Mouse (Mus musculus) stomach, embryonic 16.5 days (tissue): ENCODE measurements around the gene Gm49776. TPM values are rescaled to one million over a fixed set of nuclear protein-coding genes. Genes with fewer than 3 reads are reported as not detected.

Experiments used
- ATAC-seq: fragments of 200-750 bp; cut with Nextera tagmentation; 2 replicates; pipeline ENCODE4 v1.8.0; 2017; ENCODE audit warnings: moderate number of reproducible peaks, moderate TSS enrichment; ENCODE audit not compliant: insufficient read depth, low FRiP score
- H3K27ac ChIP-seq: fragments of 300-500 bp; sonication (generic); 2 replicates; pipeline ENCODE4 v1.5.1; 2014; ENCODE audit warnings: low read length
- H3K27me3 ChIP-seq: fragments of 300-500 bp; sonication (generic); 2 replicates; pipeline ENCODE4 v1.6.1; 2014; ENCODE audit warnings: low read length, control low read depth, mixed read lengths; ENCODE audit not compliant: control insufficient read depth, insufficient read depth
- H3K36me3 ChIP-seq: fragments of 300-500 bp; sonication (generic); 2 replicates; pipeline ENCODE4 v1.6.1; 2014; ENCODE audit warnings: low read length; ENCODE audit not compliant: control insufficient read depth, insufficient read depth
- H3K4me1 ChIP-seq: fragments of 300-500 bp; sonication (generic); 2 replicates; pipeline ENCODE4 v1.6.1; 2014; ENCODE audit warnings: low read length, control low read depth, mixed read lengths; ENCODE audit not compliant: control insufficient read depth, insufficient read depth
- H3K4me2 ChIP-seq: fragments of 300-500 bp; sonication (generic); 2 replicates; pipeline ENCODE4 v1.6.1; 2014; ENCODE audit warnings: low read depth, low read length, mixed read lengths
- H3K4me3 ChIP-seq: fragments of 300-500 bp; sonication (generic); replicated peaks from 2 replicates; pipeline ENCODE4 v1.5.1; 2014; ENCODE audit warnings: mild to moderate bottlenecking, low read length
- H3K9ac ChIP-seq: fragments of 300-500 bp; sonication (generic); 2 replicates; pipeline ENCODE4 v1.6.1; 2014; ENCODE audit warnings: low read length
- H3K9me3 ChIP-seq: fragments of 300-500 bp; sonication (generic); replicated peaks from 2 replicates; pipeline ENCODE4 v1.6.1; 2016; ENCODE audit warnings: low read length, control low read depth; ENCODE audit not compliant: control insufficient read depth
- WGBS: fragments of 180-500 bp; shearing (Covaris S2); extraction: QIAGEN DNeasy Blood & Tissue Kit; methylation state at CpG from one replicate; pipeline ENCODE4 v1.1.7; 2014; 5-methylcytosine and 5-hydroxymethylcytosine counted together
- polyA plus RNA-seq: library from polyadenylated mRNA; unstranded; fragments of >200 nt; fragmentation: Nextera tagmentation; extraction: Ambion mirVana; gene quantifications from 2 replicates; pipeline ENCODE4 v1.2.1, GENCODE M21; 2015

Gene Gm49776
- polyA plus RNA-seq, 1 experiment from 2014 or later, result not detected

GRCm38 (mm10) chr16:18236676-18237501 is 21.2 kb downstream of the Gm49776 start:
- Histone ChIP-seq H3K27ac (no peak overlapping the region), H3K9ac (peak overlapping the region; percentile 92; the same call in 1 of the 2 replicates), H3K4me1 (peaks cover 18% of the 10 kb centered on the region), H3K4me3 (no peak overlapping the region), H3K9me3 (no peaks in the 10 kb centered on the region), H3K4me2 (0 out of 2 replicates have a peak overlapping the region, but pooled peaks have one; percentile 77), H3K27me3 (no peaks in the 10 kb centered on the region), H3K36me3 (peaks cover 16% of the 10 kb centered on the region; the same call in 1 of the 2 replicates)
- WGBS, result 71% methylated on average over 7 of the region's 7 CpGs
- no peak for ATAC-seq

- Histone ChIP-seq H3K27me3 (no peaks in the 10 kb centered on the region), H3K4me2 (peak overlapping the region; percentile 77), H3K4me1 (peaks cover 20% of the 10 kb centered on the region), H3K9me3 (no peaks in the 10 kb centered on the region), H3K36me3 (peaks cover 10% of the 10 kb centered on the region; the same call in 1 of the 2 replicates), H3K4me3 (peak overlapping the region; percentile 88), H3K27ac (peak overlapping the region; percentile 86), H3K9ac (peak overlapping the region; percentile 92)
- WGBS, result 4% methylated on average over 19 of the region's 19 CpGs
- peak; percentile 66 for ATAC-seq
Measured at GRCm38 (mm10) chr16:18235389-18236065, 22.6 kb downstream of the Gm49776 start.

GRCm38 (mm10) chr16:18234671-18235388 is 23.3 kb downstream of the Gm49776 start, which contains the start of gene Zdhhc8:
TSS of gene Zdhhc8 (minus strand) at chr16:18235136.
- peak; percentile 85; the same call in 1 of the 2 replicates for ATAC-seq

DNA sequence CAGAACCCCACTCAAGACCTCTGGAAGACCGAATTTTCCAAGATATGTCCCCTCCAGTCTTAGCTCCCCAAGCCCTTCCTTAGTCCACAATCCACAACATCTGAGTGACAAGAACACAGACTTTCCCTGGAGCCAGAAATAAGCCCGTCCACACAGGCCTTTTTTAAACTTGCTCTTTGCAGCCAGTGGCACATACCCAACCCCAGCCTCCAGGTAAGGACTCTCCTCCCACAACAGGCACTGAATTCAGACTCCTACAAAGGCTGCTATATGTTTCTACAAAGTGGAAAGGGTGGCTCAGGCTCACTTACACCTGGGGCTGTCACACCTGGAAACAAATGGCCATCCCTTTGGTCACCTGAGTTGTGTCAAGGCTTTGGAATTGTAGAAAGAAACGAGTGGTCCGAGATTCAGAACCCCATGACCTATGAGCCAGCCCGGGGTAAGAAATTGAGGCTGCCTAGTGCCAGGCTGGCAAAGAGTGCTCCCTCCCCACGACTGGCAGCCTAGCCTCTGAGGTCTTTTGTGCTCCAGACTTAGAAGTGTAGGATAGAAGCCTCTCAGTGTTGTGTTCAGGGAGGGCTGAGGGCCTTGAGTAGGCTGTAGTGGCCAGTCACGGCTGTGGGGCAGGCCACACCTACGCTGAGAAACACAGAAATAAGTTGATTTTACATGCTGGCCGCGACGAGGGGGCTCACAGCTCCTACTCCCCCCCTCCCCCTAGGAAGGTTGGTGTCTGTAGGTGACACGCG is 24.0 kb downstream of the Gm49776 start:
- H3K27ac ChIP-seq, result peak overlapping the region; percentile 86
- H3K4me1 ChIP-seq, result peaks cover 28% of the 10 kb centered on the region
- peak overlapping the region; percentile 92 for H3K9ac ChIP-seq
- ATAC-seq, result 0 out of 2 replicates have a peak, but pooled peaks have one; percentile 11
- H3K4me2 ChIP-seq, result peak overlapping the region; percentile 77
- no peaks in the 10 kb centered on the region for H3K9me3 ChIP-seq
- no peaks in the 10 kb centered on the region for H3K27me3 ChIP-seq
- 13% methylated on average over 13 of the region's 13 CpGs for WGBS
- H3K4me3 ChIP-seq, result peak overlapping the region; percentile 88
- H3K36me3 ChIP-seq, result 0 out of 2 replicates have a peak, but pooled peaks cover 5% of the 10 kb centered on the region

More at GRCm38 (mm10) chr16:18234671-18235388, 23.3 kb downstream of the Gm49776 start, which contains the start of gene Zdhhc8:
- Histone ChIP-seq H3K27me3 (no peaks in the 10 kb centered on the region), H3K9me3 (no peaks in the 10 kb centered on the region), H3K27ac (peak within 1 kb of the TSS; percentile 86), H3K4me3 (peak within 1 kb of the TSS; percentile 88), H3K9ac (peak within 1 kb of the TSS; percentile 92), H3K4me2 (peak within 1 kb of the TSS; percentile 77), H3K36me3 (peaks cover 10% of the 10 kb centered on the region; the same call in 1 of the 2 replicates), H3K4me1 (peaks cover 22% of the 10 kb centered on the region)
- WGBS, result under 1% methylated on average over 73 of the region's 79 CpGs

DNA sequence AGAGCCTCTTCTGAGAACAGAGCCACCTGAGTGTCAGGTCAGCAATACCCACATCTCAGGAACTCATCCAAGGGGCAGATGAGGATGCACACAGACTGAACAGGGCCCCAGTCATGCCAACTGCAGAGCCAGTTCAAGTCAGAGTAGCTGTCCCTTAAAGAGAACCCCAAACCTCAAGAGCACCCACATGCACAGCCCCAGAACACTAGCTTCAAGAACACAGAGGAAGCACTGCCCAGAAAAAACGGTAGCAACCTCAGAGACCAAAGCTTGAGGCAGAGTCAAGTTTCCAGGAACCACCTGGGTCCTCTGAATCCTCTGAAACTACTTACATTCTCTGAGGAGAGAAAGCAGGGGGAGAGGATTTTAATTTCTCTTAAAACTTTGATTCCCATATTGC is 24.7 kb downstream of the Gm49776 start:
- WGBS, result 28% methylated on average over 1 of the region's 1 CpGs
- Histone ChIP-seq H3K9me3 (no peaks in the 10 kb centered on the region), H3K9ac (peak overlapping the region; percentile 92; the same call in 1 of the 2 replicates), H3K27me3 (no peaks in the 10 kb centered on the region), H3K36me3 (no peaks in the 10 kb centered on the region), H3K27ac (no peak overlapping the region), H3K4me1 (peaks cover 29% of the 10 kb centered on the region), H3K4me2 (peak overlapping the region; percentile 77), H3K4me3 (no peak overlapping the region)
- no peak for ATAC-seq

DNA sequence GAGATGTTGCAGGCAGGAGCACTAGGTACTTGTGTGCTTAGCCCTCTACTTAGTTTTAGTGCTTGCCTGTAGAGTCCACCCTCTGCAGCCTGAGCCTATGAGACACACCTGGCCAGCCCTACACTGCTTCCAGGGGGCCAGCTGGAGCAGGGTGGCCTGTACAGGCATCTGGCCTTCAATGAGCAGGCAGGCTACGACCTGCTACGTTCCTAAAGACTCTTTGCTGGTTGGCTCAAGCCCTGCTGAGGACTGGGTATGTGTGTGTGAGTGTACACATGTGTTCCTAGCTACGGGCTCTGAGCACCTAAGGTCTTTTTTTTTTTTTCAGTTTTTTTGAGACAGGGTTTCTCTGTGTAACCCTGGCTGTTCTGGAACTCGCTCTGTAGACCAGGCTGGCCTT is 26.7 kb downstream of the Gm49776 start:
- H3K4me3 ChIP-seq, result no peak overlapping the region
- 70% methylated on average over 4 of the region's 4 CpGs for WGBS
- H3K9ac ChIP-seq, result no peak overlapping the region
- no peaks in the 10 kb centered on the region for H3K9me3 ChIP-seq
- no peak overlapping the region for H3K27ac ChIP-seq
- H3K4me1 ChIP-seq, result peaks cover 29% of the 10 kb centered on the region
- H3K36me3 ChIP-seq, result 0 out of 2 replicates have a peak, but pooled peaks cover 3% of the 10 kb centered on the region
- no peak for ATAC-seq
- H3K27me3 ChIP-seq, result no peaks in the 10 kb centered on the region
- H3K4me2 ChIP-seq, result no peak overlapping the region

GRCm38 (mm10) chr16:18231047-18231446 is 27.1 kb downstream of the Gm49776 start:
- H3K4me1 ChIP-seq, result peaks cover 28% of the 10 kb centered on the region
- H3K27ac ChIP-seq, result no peak overlapping the region
- no peak overlapping the region for H3K9ac ChIP-seq
- 82% methylated on average over 3 of the region's 3 CpGs for WGBS
- H3K4me3 ChIP-seq, result no peak overlapping the region
- 0 out of 2 replicates have a peak, but pooled peaks cover 5% of the 10 kb centered on the region for H3K36me3 ChIP-seq
- no peak for ATAC-seq
- no peaks in the 10 kb centered on the region for H3K27me3 ChIP-seq
- H3K9me3 ChIP-seq, result no peaks in the 10 kb centered on the region
- H3K4me2 ChIP-seq, result no peak overlapping the region

GRCm38 (mm10) chr16:18230617-18231016 is 27.5 kb downstream of the Gm49776 start:
- WGBS, result 85% methylated on average over 6 of the region's 6 CpGs

More at GRCm38 (mm10) chr16:18230617-18231016, 27.5 kb downstream of the Gm49776 start:
- Histone ChIP-seq H3K36me3 (0 out of 2 replicates have a peak, but pooled peaks cover 5% of the 10 kb centered on the region), H3K9ac (no peak overlapping the region), H3K9me3 (no peaks in the 10 kb centered on the region), H3K4me3 (no peak overlapping the region), H3K4me2 (no peak overlapping the region), H3K27ac (no peak overlapping the region), H3K27me3 (no peaks in the 10 kb centered on the region), H3K4me1 (peaks cover 25% of the 10 kb centered on the region)
- no peak for ATAC-seq
